Mouse (Mus musculus): ENCODE results near the gene 1700001P01Rik.
A peak's percentile ranks its signal among the peaks of the same experiment; 100 is the strongest.
"Not testable (repeated sequence)": the region's sequence is repeated elsewhere in the genome, so short reads cannot be mapped to it uniquely, and the experiment has no call there.

1700001P01Rik gene

GRCm38 (mm10) chr11:97745331-97745721 is 30.4 kb downstream of the 1700001P01Rik start:
- no peak for DNase-seq (ENCODE audit: low read depth, low spot score)

- DNase-seq (ENCODE audit: low read depth, low spot score), result peak; percentile 99
These were observed 30.9 kb downstream of the 1700001P01Rik start for GRCm38 (mm10) chr11:97744718-97745330.

GRCm38 (mm10) chr11:97744063-97744717 is 31.5 kb downstream of the 1700001P01Rik start, which contains the start of gene Pip4k2b:
Gene Pip4k2b, minus strand, starts transcription at chr11:97744704.
- DNase-seq (ENCODE audit: low read depth, low spot score), result peak; percentile 28

- DNase-seq (ENCODE audit: low read depth, low spot score), result no peak
These were observed 32.3 kb downstream of the 1700001P01Rik start for GRCm38 (mm10) chr11:97743423-97743822.

GRCm38 (mm10) chr11:97742591-97742990 is 33.1 kb downstream of the 1700001P01Rik start:
- no peak for DNase-seq (ENCODE audit: low read depth, low spot score)

- no peak for DNase-seq (ENCODE audit: low read depth, low spot score)
These were observed 33.6 kb downstream of the 1700001P01Rik start for GRCm38 (mm10) chr11:97742157-97742556.

- DNase-seq (ENCODE audit: low read depth, low spot score), result no peak
These were observed 35.5 kb downstream of the 1700001P01Rik start for GRCm38 (mm10) chr11:97740190-97740589.

GRCm38 (mm10) chr11:97739155-97739554 is 36.6 kb downstream of the 1700001P01Rik start:
- DNase-seq (ENCODE audit: low read depth, low spot score), result no peak

GRCm38 (mm10) chr11:97738703-97739102 is 37.0 kb downstream of the 1700001P01Rik start:
- no peak for DNase-seq (ENCODE audit: low read depth, low spot score)

- DNase-seq (ENCODE audit: low read depth, low spot score), result no peak
These were observed 38.1 kb downstream of the 1700001P01Rik start for GRCm38 (mm10) chr11:97737600-97737999.

- DNase-seq (ENCODE audit: low read depth, low spot score), result no peak
These were observed 39.1 kb downstream of the 1700001P01Rik start for GRCm38 (mm10) chr11:97736645-97737044.

GRCm38 (mm10) chr11:97734810-97735209 is 40.9 kb downstream of the 1700001P01Rik start:
- DNase-seq (ENCODE audit: low read depth, low spot score), result not testable (repeated sequence)

- no peak for DNase-seq (ENCODE audit: low read depth, low spot score)
These were observed 42.0 kb downstream of the 1700001P01Rik start for GRCm38 (mm10) chr11:97733689-97734088.

- no peak for DNase-seq (ENCODE audit: low read depth, low spot score)
These were observed 47.0 kb downstream of the 1700001P01Rik start for GRCm38 (mm10) chr11:97728730-97729129.

GRCm38 (mm10) chr11:97728311-97728710 is 47.4 kb downstream of the 1700001P01Rik start:
- no peak for DNase-seq (ENCODE audit: low read depth, low spot score)

GRCm38 (mm10) chr11:97723709-97724108 is 52.0 kb downstream of the 1700001P01Rik start:
- no peak for DNase-seq (ENCODE audit: low read depth, low spot score)

All from brain, embryonic 18.5 days (tissue).